Mouse (Mus musculus): ENCODE results near the gene Gm10260. TPM values are rescaled to one million over a fixed set of nuclear protein-coding genes. Genes with fewer than 3 reads are reported as not detected.

The Gm10260 gene
- total and polyA plus RNA-seq, 3 experiments: 409 to 4,123 (median 3,111) TPM

DNA sequence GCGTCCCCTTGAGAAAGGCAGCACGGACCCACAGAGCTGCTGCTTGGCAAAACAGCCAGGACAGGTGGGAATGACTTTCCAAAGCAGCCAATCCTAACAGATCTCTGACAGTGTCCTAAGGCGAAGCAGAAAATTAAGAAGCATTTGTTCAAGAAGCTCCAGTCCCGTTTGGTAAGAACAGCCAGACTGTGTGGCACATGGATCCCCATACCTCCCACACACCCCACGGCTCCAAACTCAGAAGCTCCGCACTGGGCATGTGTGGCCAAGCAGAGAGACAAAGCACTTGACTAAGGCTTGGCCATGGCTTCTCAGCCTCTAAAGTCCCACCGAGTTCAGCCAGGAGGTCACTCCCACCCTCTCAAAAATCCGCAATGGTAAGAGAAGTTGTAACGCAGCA is 45.5 kb upstream of the Gm10260 start:
- no peaks in the 10 kb centered on the region for H3K36me3 ChIP-seq (ENCODE audit: control insufficient read depth in 1 of 2, insufficient read depth in 2 of 2, low read length in 2 of 2)
- no peaks in the 10 kb centered on the region for H3K27me3 ChIP-seq (ENCODE audit: control insufficient read depth in 1 of 2, insufficient read depth in 2 of 2, low read length in 2 of 2)
- no peaks in the 10 kb centered on the region for H3K4me1 ChIP-seq (ENCODE audit: control insufficient read depth in 1 of 2, insufficient read depth in 2 of 2, low read length in 2 of 2)
- no peak for TF ChIP-seq CHD2 (IDR thresholded peaks at IDR 0.05; ENCODE audit: low read length)
- H3K4me3 ChIP-seq (ENCODE audit: control insufficient read depth in 1 of 2, insufficient read depth in 1 of 2, low read depth in 2 of 2, low read length in 2 of 2): no peak overlapping the region
- no peaks in the 10 kb centered on the region for H3K79me2 ChIP-seq (ENCODE audit: control insufficient read depth, insufficient read depth, low read length, poor library complexity)
- no peak overlapping the region for H3K27ac ChIP-seq (ENCODE audit: control insufficient read depth, low read depth, low read length)
- no peaks in the 10 kb centered on the region for H3K9me3 ChIP-seq (replicated peaks; ENCODE audit: insufficient read depth, low read length)
- H3K9ac ChIP-seq (ENCODE audit: control insufficient read depth, low read depth, low read length, poor library complexity, severe bottlenecking): no peak overlapping the region
- no peak for DNase-seq (ENCODE audit: low read depth, low spot score)

DNA sequence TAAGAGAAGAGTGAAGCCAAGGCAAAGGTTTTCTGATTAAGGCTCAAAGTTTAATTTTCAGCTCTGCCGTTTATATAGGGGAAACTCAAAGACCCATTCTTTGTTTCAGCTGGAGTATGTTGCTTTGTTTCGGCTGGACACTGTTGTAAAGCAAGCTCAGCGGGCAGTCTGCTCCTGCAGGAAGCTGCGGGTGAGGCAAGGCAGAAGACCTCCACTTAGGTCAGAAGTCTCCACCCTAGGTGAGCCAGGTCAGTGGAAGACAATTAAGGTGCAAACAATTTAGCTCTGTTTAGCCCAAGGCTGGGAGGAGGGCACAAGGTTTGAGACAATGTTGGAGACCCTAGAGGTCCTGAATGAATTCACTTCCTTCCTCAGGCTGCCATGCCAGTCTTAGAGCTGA is 42.0 kb upstream of the Gm10260 start:
- H3K9ac ChIP-seq (ENCODE audit: control insufficient read depth, low read depth, low read length, poor library complexity, severe bottlenecking): no peak overlapping the region
- no peaks in the 10 kb centered on the region for H3K4me1 ChIP-seq (ENCODE audit: control insufficient read depth in 1 of 2, insufficient read depth in 2 of 2, low read length in 2 of 2)
- no peak for TF ChIP-seq BHLHE40 (IDR thresholded peaks at IDR 0.05; ENCODE audit: borderline replicate concordance, low read depth, low read length)
- TF ChIP-seq POLR2AphosphoS5 (IDR thresholded peaks at IDR 0.05; ENCODE audit: borderline replicate concordance, low read depth, low read length): no peak
- no peak for TF ChIP-seq HCFC1 (IDR thresholded peaks at IDR 0.05; ENCODE audit: low read depth, low read length)
- TF ChIP-seq GATA1 (IDR thresholded peaks at IDR 0.05; ENCODE audit: low read depth, low read length): no peak
- no peak for TF ChIP-seq ZKSCAN1 (IDR thresholded peaks at IDR 0.05; ENCODE audit: low read depth, low read length)
- TF ChIP-seq CHD2 (IDR thresholded peaks at IDR 0.05; ENCODE audit: low read length): no peak
- TF ChIP-seq CHD1 (IDR thresholded peaks at IDR 0.05; ENCODE audit: low read depth, low read length): no peak
- TF ChIP-seq TAL1 (IDR thresholded peaks at IDR 0.05; ENCODE audit: low read length): no peak
- no peak for TF ChIP-seq ETS1 (IDR thresholded peaks at IDR 0.05; ENCODE audit: low read depth, low read length)
- no peak for TF ChIP-seq RAD21 (IDR thresholded peaks at IDR 0.05; ENCODE audit: low read depth, low read length)
- TF ChIP-seq MAFK (IDR thresholded peaks at IDR 0.05; ENCODE audit: borderline replicate concordance, low read depth, low read length): no peak
- TF ChIP-seq E2F4 (IDR thresholded peaks at IDR 0.05; ENCODE audit: borderline replicate concordance, low read depth, low read length): no peak
- no peak for TF ChIP-seq RCOR1 (IDR thresholded peaks at IDR 0.05; ENCODE audit: low read depth, low read length)
- TF ChIP-seq TCF12 (IDR thresholded peaks at IDR 0.05; ENCODE audit: low read depth, low read length): no peak
- no peak for TF ChIP-seq KAT2A (conservative IDR thresholded peaks at IDR 0.05; ENCODE audit: low read depth, low read length)
- TF ChIP-seq POLR2AphosphoS2 (IDR thresholded peaks at IDR 0.05; ENCODE audit: low read length): no peak
- no peak for TF ChIP-seq POLR2A (IDR thresholded peaks at IDR 0.05; ENCODE audit: control insufficient read depth in 1 of 2, insufficient read depth in 1 of 2, low read depth in 1 of 2, low read length in 2 of 2, poor library complexity in 1 of 2)
- TF ChIP-seq UBTF (IDR thresholded peaks at IDR 0.05; ENCODE audit: borderline replicate concordance, insufficient read depth, low read depth, low read length): no peak
- TF ChIP-seq NELFE (IDR thresholded peaks at IDR 0.05; ENCODE audit: low read depth, low read length): no peak
- H3K27ac ChIP-seq (ENCODE audit: control insufficient read depth, low read depth, low read length): no peak overlapping the region
- DNase-seq (ENCODE audit: low read depth, low spot score): no peak
- H3K79me2 ChIP-seq (ENCODE audit: control insufficient read depth, insufficient read depth, low read length, poor library complexity): no peaks in the 10 kb centered on the region
- H3K9me3 ChIP-seq (replicated peaks; ENCODE audit: insufficient read depth, low read length): no peaks in the 10 kb centered on the region
- no peaks in the 10 kb centered on the region for H3K36me3 ChIP-seq (ENCODE audit: control insufficient read depth in 1 of 2, insufficient read depth in 2 of 2, low read length in 2 of 2)
- H3K27me3 ChIP-seq (ENCODE audit: control insufficient read depth in 1 of 2, insufficient read depth in 2 of 2, low read length in 2 of 2): peaks cover 0 to 2% of the 10 kb centered on the region in 2 experiments; a peak in 2 of 4 replicates
- H3K4me3 ChIP-seq (ENCODE audit: control insufficient read depth in 1 of 2, insufficient read depth in 1 of 2, low read depth in 2 of 2, low read length in 2 of 2): no peak overlapping the region
